Mouse (Mus musculus): ENCODE measurements around the gene Dnajb11.

DNA sequence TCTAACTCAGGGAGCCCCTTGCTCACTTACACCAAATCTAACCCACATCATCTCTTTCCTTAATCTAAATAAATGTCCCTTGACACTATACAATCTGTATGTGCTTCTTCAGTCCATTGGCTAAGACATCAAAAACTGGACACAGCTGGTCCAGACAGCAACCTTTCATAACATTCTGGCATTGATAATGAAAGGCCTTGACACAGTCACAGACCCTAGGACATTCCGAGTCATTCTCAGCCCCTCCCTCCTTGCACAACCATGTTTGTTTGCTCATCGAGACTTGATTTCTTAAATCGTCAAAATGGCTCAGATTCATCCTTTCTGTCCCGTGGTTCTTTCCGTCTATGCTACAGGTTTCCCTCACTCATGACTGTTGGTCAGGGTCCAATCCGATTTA is 51.6 kb downstream of the Dnajb11 start:
- TF ChIP-seq CTCF (IDR thresholded peaks at IDR 0.05; ENCODE audit: low read depth, low read length) (no peak), TAL1 (conservative IDR thresholded peaks at IDR 0.05; ENCODE audit: low read depth, low read length) (no peak), GATA1 (IDR thresholded peaks at IDR 0.05; ENCODE audit: borderline replicate concordance, low read length) (no peak), GATA2 (IDR thresholded peaks at IDR 0.05; ENCODE audit: borderline replicate concordance, low read depth, low read length) (no peak), POLR2AphosphoS5 (IDR thresholded peaks at IDR 0.05; ENCODE audit: insufficient replicate concordance, low read depth, low read length) (no peak)

All from G1E (cell line).